In genomic region chr4:109410681-109411376, GRCm38 (mm10) we compare ENCODE assay signal across 12 mouse cellular contexts. TPM values are rescaled to one million over a fixed set of nuclear protein-coding genes. Genes with fewer than 3 reads are reported as not detected.
DNase-seq lines count a peak whose midpoint lies in the region; ATAC-seq and TF ChIP-seq lines count a peak whose summit lies in the region.
"Had no signal": no experiment of that assay in that cellular context is flagged by ENCODE, and none has a peak within 500 bp of the region (broad histone marks: within the 10 kb centered on the region; RNA-seq: fewer than 3 reads in every experiment).

No protein-coding gene starts in this region.

- no peaks in the 10 kb centered on the region for H3K36me3 ChIP-seq in forebrain, embryonic 10.5 days (replicated peaks)
- no peaks in the 10 kb centered on the region for H3K36me3 ChIP-seq in forebrain, postnatal 0 days (ENCODE audit: insufficient read depth)
- H3K36me3 ChIP-seq in midbrain, embryonic 10.5 days: no peaks in the 10 kb centered on the region
- no peaks in the 10 kb centered on the region for H3K36me3 ChIP-seq in midbrain, embryonic 15.5 days (replicated peaks)
- H3K36me3 ChIP-seq in intestine, embryonic 16.5 days (ENCODE audit: control insufficient read depth, insufficient read depth, low read length): no peaks in the 10 kb centered on the region
- H3K36me3 ChIP-seq: embryonic facial prominence, embryonic 12.5 days had no signal

- no peak for ATAC-seq in forebrain, postnatal 0 days
- no peak for ATAC-seq in midbrain, embryonic 15.5 days (replicated peaks)
- peak; percentile 29 for ATAC-seq in intestine, embryonic 16.5 days
- ATAC-seq: activated CD4-positive, CD25-positive, alpha-beta regulatory T cell, adult 4 months had no signal

- peaks cover 25% of the 10 kb centered on the region for H3K4me1 ChIP-seq in forebrain, embryonic 10.5 days
- 0 out of 2 replicates have a peak, but pooled peaks cover 3% of the 10 kb centered on the region for H3K4me1 ChIP-seq in forebrain, postnatal 0 days (ENCODE audit: insufficient read depth)
- H3K4me1 ChIP-seq in midbrain, embryonic 10.5 days: peaks cover 18% of the 10 kb centered on the region
- peaks cover 7% of the 10 kb centered on the region for H3K4me1 ChIP-seq in midbrain, embryonic 15.5 days
- H3K4me1 ChIP-seq in intestine, embryonic 16.5 days (ENCODE audit: control insufficient read depth, insufficient read depth, low read length): peaks cover 29% of the 10 kb centered on the region

- H3K27me3 ChIP-seq in forebrain, embryonic 10.5 days (ENCODE audit: poor library complexity, severe bottlenecking): peaks cover 28% of the 10 kb centered on the region
- H3K27me3 ChIP-seq in forebrain, postnatal 0 days (ENCODE audit: insufficient read depth, low read length): no peaks in the 10 kb centered on the region
- peaks cover 26% of the 10 kb centered on the region for H3K27me3 ChIP-seq in midbrain, embryonic 10.5 days (ENCODE audit: low read depth, poor library complexity, severe bottlenecking)
- H3K27me3 ChIP-seq in midbrain, embryonic 15.5 days (replicated peaks): no peaks in the 10 kb centered on the region
- no peaks in the 10 kb centered on the region for H3K27me3 ChIP-seq in intestine, embryonic 16.5 days (replicated peaks; ENCODE audit: control insufficient read depth, insufficient read depth, low read length)
- H3K27me3 ChIP-seq: embryonic facial prominence, embryonic 12.5 days had no signal

- intact Hi-C loops in left cerebral cortex, postnatal 36 days (cut with DNase I): no loop called here

- no peaks in the 10 kb centered on the region for H3K9me3 ChIP-seq in forebrain, embryonic 10.5 days
- H3K9me3 ChIP-seq in forebrain, postnatal 0 days (ENCODE audit: low read length): no peaks in the 10 kb centered on the region
- no peaks in the 10 kb centered on the region for H3K9me3 ChIP-seq in midbrain, embryonic 10.5 days (replicated peaks)
- no peaks in the 10 kb centered on the region for H3K9me3 ChIP-seq in midbrain, embryonic 15.5 days
- H3K9me3 ChIP-seq in intestine, embryonic 16.5 days (ENCODE audit: control insufficient read depth, low read length): no peaks in the 10 kb centered on the region
- H3K9me3 ChIP-seq: embryonic facial prominence, embryonic 12.5 days had no signal

- no peak overlapping the region for H3K4me3 ChIP-seq in forebrain, embryonic 10.5 days
- H3K4me3 ChIP-seq in forebrain, postnatal 0 days (ENCODE audit: low read depth, low read length): no peak overlapping the region
- H3K4me3 ChIP-seq in midbrain, embryonic 10.5 days: no peak overlapping the region
- H3K4me3 ChIP-seq in midbrain, embryonic 15.5 days: no peak overlapping the region
- H3K4me3 ChIP-seq in intestine, embryonic 16.5 days (ENCODE audit: low read length): no peak overlapping the region
- H3K4me3 ChIP-seq: embryonic facial prominence, embryonic 12.5 days had no signal

- TF ChIP-seq CTCF in forebrain, postnatal 0 days (IDR thresholded peaks at IDR 0.05; ENCODE audit: low read depth): no peak

- no peak overlapping the region for H3K9ac ChIP-seq in forebrain, postnatal 0 days
- H3K9ac ChIP-seq in midbrain, embryonic 15.5 days: no peak overlapping the region
- H3K9ac ChIP-seq in intestine, embryonic 16.5 days (ENCODE audit: low read depth, low read length): peak overlapping the region; percentile 33; the same call in 1 of the 2 replicates
- H3K9ac ChIP-seq: embryonic facial prominence, embryonic 12.5 days had no signal

- WGBS in forebrain, embryonic 10.5 days: 78% methylated on average over 9 of the region's 9 CpGs
- 80% methylated on average over 9 of the region's 9 CpGs for WGBS in forebrain, postnatal 0 days
- WGBS in midbrain, embryonic 10.5 days: 72% methylated on average over 9 of the region's 9 CpGs
- 76% methylated on average over 9 of the region's 9 CpGs for WGBS in midbrain, embryonic 15.5 days
- WGBS in intestine, embryonic 16.5 days: 60% methylated on average over 9 of the region's 9 CpGs

- DNase-seq in forebrain, embryonic 10.5 days (ENCODE audit: extremely low spot score, low spot score): no peak
- no peak for DNase-seq in forebrain, postnatal 0 days
- no peak for DNase-seq in midbrain, embryonic 10.5 days (ENCODE audit: low spot score)
- peak; percentile 28 to 50 for DNase-seq in spleen, postnatal 36 days (ENCODE audit: low spot score in 2 of 2)
- no peak for DNase-seq in adipocyte (ENCODE audit: low spot score)
- no peak for DNase-seq in left cerebral cortex, postnatal 36 days (ENCODE audit: low spot score in 2 of 2)
- DNase-seq: midbrain, embryonic 14.5 days; right cerebral cortex, postnatal 14 days had no signal

- H3K27ac ChIP-seq in forebrain, embryonic 10.5 days: peak overlapping the region; percentile 52; the same call in 1 of the 2 replicates
- H3K27ac ChIP-seq in forebrain, postnatal 0 days (ENCODE audit: low read depth, low read length): no peak overlapping the region
- peak overlapping the region; percentile 55; the same call in 1 of the 2 replicates for H3K27ac ChIP-seq in midbrain, embryonic 10.5 days (replicated peaks)
- no peak overlapping the region for H3K27ac ChIP-seq in midbrain, embryonic 15.5 days
- no peak overlapping the region for H3K27ac ChIP-seq in intestine, embryonic 16.5 days (ENCODE audit: low read length)
- H3K27ac ChIP-seq: embryonic facial prominence, embryonic 12.5 days had no signal

- no peak overlapping the region for H3K4me2 ChIP-seq in forebrain, postnatal 0 days (ENCODE audit: low read depth)
- no peak overlapping the region for H3K4me2 ChIP-seq in midbrain, embryonic 15.5 days
- no peak overlapping the region for H3K4me2 ChIP-seq in intestine, embryonic 16.5 days (ENCODE audit: low read depth, low read length)
- H3K4me2 ChIP-seq: embryonic facial prominence, embryonic 12.5 days had no signal

RNA-seq across cellular contexts. Expression of gene Ttc39a, which starts 4.4 kb away (rescaled TPM):
- 4.2 and 4.9 TPM in 2 replicates for polyA plus RNA-seq in forebrain, embryonic 10.5 days (2016; fragmentation: Nextera tagmentation; extraction: Ambion mirVana)
- 1.5 and 4.5 TPM in 2 replicates for total RNA-seq in forebrain, postnatal 0 days (2014; rRNA removed)
- polyA plus RNA-seq in forebrain, postnatal 0 days (2015; fragmentation: Nextera tagmentation; extraction: Ambion mirVana): 1.1 and 1.9 TPM in 2 replicates
- 2.4 and 2.9 TPM in 2 replicates for polyA plus RNA-seq in midbrain, embryonic 10.5 days (2016; fragmentation: Nextera tagmentation; extraction: Ambion mirVana)
- 2.0 and 2.4 TPM in 2 replicates for polyA plus RNA-seq in midbrain, embryonic 15.5 days (2015; fragmentation: Nextera tagmentation; extraction: Ambion mirVana)
- 18.7 and 19.8 TPM in 2 replicates for polyA plus RNA-seq in intestine, embryonic 16.5 days (2015; fragmentation: Nextera tagmentation; extraction: Ambion mirVana)
- total RNA-seq in left cerebral cortex, postnatal 36 days (2021): 1 to 10 TPM; 3.1 TPM
- polyA plus RNA-seq: activated CD4-positive, CD25-positive, alpha-beta regulatory T cell, adult 4 months had no signal

Comparison
In these comparisons a context has a peak if more than half of its experiments do, and no peak if none do; other contexts are left out.
1. H3K27ac ChIP-seq: peak in forebrain, embryonic 10.5 days (single experiment) and midbrain, embryonic 10.5 days (single experiment); none in forebrain, postnatal 0 days (single experiment), midbrain, embryonic 15.5 days (single experiment) and intestine, embryonic 16.5 days (single experiment).
2. DNase-seq: peak in spleen, postnatal 36 days (2 of 2); none in forebrain, embryonic 10.5 days (single experiment), forebrain, postnatal 0 days (single experiment), midbrain, embryonic 10.5 days (single experiment), adipocyte (single experiment) and left cerebral cortex, postnatal 36 days (0 of 2).